Mouse (Mus musculus): ENCODE measurements at regions not wholly inside any gene's neighbourhood (a gene's known extent, or its start where the extent isn't known, plus 50 kb on each side); places are given as distances from the start of the nearest gene placed in this dataset.

DNA sequence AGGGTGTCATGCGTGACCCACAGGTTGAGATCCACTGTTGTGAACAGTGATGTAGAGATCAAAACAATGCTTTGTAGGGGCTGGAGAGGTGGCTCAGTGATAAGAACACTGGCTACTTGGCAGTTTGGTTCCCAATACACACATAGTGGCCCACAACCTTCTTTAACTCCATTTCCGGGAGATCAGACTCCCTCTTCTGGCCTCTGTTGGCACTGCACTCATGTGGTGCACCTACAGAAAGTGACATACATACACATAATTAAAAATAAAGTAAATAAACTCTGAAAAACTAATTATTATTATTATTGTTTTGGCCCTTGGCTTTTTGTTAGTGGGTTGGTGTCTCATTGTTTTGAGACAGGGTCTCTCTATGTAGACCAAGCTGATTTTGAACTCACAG, 523.2 kb upstream of the Tmem132c start:
- no peak overlapping the region for H3K4me2 ChIP-seq (ENCODE audit: low read depth, low read length)
- WGBS = 98% methylated on average over 2 of the region's 2 CpGs
- H3K27me3 ChIP-seq (ENCODE audit: control insufficient read depth, insufficient read depth, low read length) = no peaks in the 10 kb centered on the region
- H3K9ac ChIP-seq (replicated peaks; ENCODE audit: low read depth, low read length) = no peak overlapping the region
- H3K27ac ChIP-seq (ENCODE audit: low read depth, low read length) = no peak overlapping the region
- no peaks in the 10 kb centered on the region for H3K9me3 ChIP-seq (ENCODE audit: control insufficient read depth, low read length)
- no peak overlapping the region for H3K4me3 ChIP-seq (ENCODE audit: low read depth, low read length)
- no peaks in the 10 kb centered on the region for H3K4me1 ChIP-seq (ENCODE audit: control insufficient read depth, insufficient read depth, low read length)
- no peak for ATAC-seq (ENCODE audit: low read depth)
- H3K36me3 ChIP-seq (ENCODE audit: control insufficient read depth, insufficient read depth, low read length) = no peaks in the 10 kb centered on the region

- WGBS = 94% methylated on average over 2 of the region's 2 CpGs
- no peak overlapping the region for H3K9ac ChIP-seq (replicated peaks; ENCODE audit: low read depth, low read length)
- no peaks in the 10 kb centered on the region for H3K4me1 ChIP-seq (ENCODE audit: control insufficient read depth, insufficient read depth, low read length)
- H3K9me3 ChIP-seq (ENCODE audit: control insufficient read depth, low read length) = no peaks in the 10 kb centered on the region
- no peak overlapping the region for H3K27ac ChIP-seq (ENCODE audit: low read depth, low read length)
- no peaks in the 10 kb centered on the region for H3K27me3 ChIP-seq (ENCODE audit: control insufficient read depth, insufficient read depth, low read length)
- no peaks in the 10 kb centered on the region for H3K36me3 ChIP-seq (ENCODE audit: control insufficient read depth, insufficient read depth, low read length)
- no peak overlapping the region for H3K4me2 ChIP-seq (ENCODE audit: low read depth, low read length)
- H3K4me3 ChIP-seq (ENCODE audit: low read depth, low read length) = no peak overlapping the region
- no peak for ATAC-seq (ENCODE audit: low read depth)
These were observed 520.3 kb upstream of the Tmem132c start for GRCm38 (mm10) chr5:126721300-126721699.

- no peak for ATAC-seq (ENCODE audit: low read depth)
- no peaks in the 10 kb centered on the region for H3K4me1 ChIP-seq (ENCODE audit: control insufficient read depth, insufficient read depth, low read length)
- no peak overlapping the region for H3K4me2 ChIP-seq (ENCODE audit: low read depth, low read length)
- no peak overlapping the region for H3K27ac ChIP-seq (ENCODE audit: low read depth, low read length)
- H3K36me3 ChIP-seq (ENCODE audit: control insufficient read depth, insufficient read depth, low read length) = no peaks in the 10 kb centered on the region
- no peak overlapping the region for H3K9ac ChIP-seq (replicated peaks; ENCODE audit: low read depth, low read length)
- 71% methylated on average over 10 of the region's 10 CpGs for WGBS
- no peaks in the 10 kb centered on the region for H3K27me3 ChIP-seq (ENCODE audit: control insufficient read depth, insufficient read depth, low read length)
- H3K4me3 ChIP-seq (ENCODE audit: low read depth, low read length) = no peak overlapping the region
- no peaks in the 10 kb centered on the region for H3K9me3 ChIP-seq (ENCODE audit: control insufficient read depth, low read length)
These were observed 518.0 kb upstream of the Tmem132c start for GRCm38 (mm10) chr5:126723304-126724295.

- no peak for ATAC-seq (ENCODE audit: low read depth)
- Histone ChIP-seq H3K9ac (replicated peaks; ENCODE audit: low read depth, low read length) (no peak overlapping the region), H3K4me1 (ENCODE audit: control insufficient read depth, insufficient read depth, low read length) (no peaks in the 10 kb centered on the region), H3K4me2 (ENCODE audit: low read depth, low read length) (no peak overlapping the region), H3K4me3 (ENCODE audit: low read depth, low read length) (no peak overlapping the region), H3K27ac (ENCODE audit: low read depth, low read length) (no peak overlapping the region), H3K9me3 (ENCODE audit: control insufficient read depth, low read length) (no peaks in the 10 kb centered on the region), H3K27me3 (ENCODE audit: control insufficient read depth, insufficient read depth, low read length) (no peaks in the 10 kb centered on the region), H3K36me3 (ENCODE audit: control insufficient read depth, insufficient read depth, low read length) (no peaks in the 10 kb centered on the region)
- 87% methylated on average over 9 of the region's 9 CpGs for WGBS
These were observed 517.3 kb upstream of the Tmem132c start for GRCm38 (mm10) chr5:126724329-126724728.

DNA sequence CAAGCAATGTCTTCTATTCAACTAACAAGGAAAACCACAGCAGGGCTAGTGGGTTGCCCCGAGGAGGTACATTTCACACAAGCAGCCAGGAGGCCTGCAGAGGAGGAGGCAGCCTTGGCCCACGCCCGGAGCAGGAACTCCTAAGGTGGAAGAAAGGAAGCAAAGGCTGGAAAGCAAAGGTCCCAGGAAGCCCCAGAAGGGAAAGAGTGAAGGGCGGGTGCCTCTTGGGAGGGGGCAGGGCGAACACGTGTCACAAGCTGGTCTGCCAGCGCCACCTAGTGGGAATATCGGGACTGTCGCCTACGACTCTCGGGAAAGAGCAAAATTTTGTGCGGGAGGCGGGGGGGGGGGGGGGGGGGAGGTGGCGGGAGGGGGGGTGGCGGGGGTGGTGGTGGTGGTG, 508.1 kb upstream of the Tmem132c start:
- Histone ChIP-seq H3K4me3 (ENCODE audit: low read depth, low read length) (peak overlapping the region; percentile 21; the same call in 1 of the 2 replicates), H3K4me1 (ENCODE audit: control insufficient read depth, insufficient read depth, low read length) (no peaks in the 10 kb centered on the region), H3K9me3 (ENCODE audit: control insufficient read depth, low read length) (no peaks in the 10 kb centered on the region), H3K9ac (replicated peaks; ENCODE audit: low read depth, low read length) (peak overlapping the region; percentile 18; the same call in 1 of the 2 replicates), H3K36me3 (ENCODE audit: control insufficient read depth, insufficient read depth, low read length) (no peaks in the 10 kb centered on the region), H3K27ac (ENCODE audit: low read depth, low read length) (peak overlapping the region; percentile 56; the same call in 1 of the 2 replicates), H3K27me3 (ENCODE audit: control insufficient read depth, insufficient read depth, low read length) (no peaks in the 10 kb centered on the region), H3K4me2 (ENCODE audit: low read depth, low read length) (peak overlapping the region; percentile 38)
- no peak for ATAC-seq (ENCODE audit: low read depth)
- WGBS = 3% methylated on average over 7 of the region's 15 CpGs

GRCm38 (mm10) chr5:126735733-126736132, 505.9 kb upstream of the Tmem132c start:
- no peak overlapping the region for H3K9ac ChIP-seq (replicated peaks; ENCODE audit: low read depth, low read length)
- H3K4me2 ChIP-seq (ENCODE audit: low read depth, low read length) = no peak overlapping the region
- no peaks in the 10 kb centered on the region for H3K9me3 ChIP-seq (ENCODE audit: control insufficient read depth, low read length)
- H3K27me3 ChIP-seq (ENCODE audit: control insufficient read depth, insufficient read depth, low read length) = no peaks in the 10 kb centered on the region
- no peaks in the 10 kb centered on the region for H3K36me3 ChIP-seq (ENCODE audit: control insufficient read depth, insufficient read depth, low read length)
- H3K4me1 ChIP-seq (ENCODE audit: control insufficient read depth, insufficient read depth, low read length) = no peaks in the 10 kb centered on the region
- H3K27ac ChIP-seq (ENCODE audit: low read depth, low read length) = no peak overlapping the region
- ATAC-seq (ENCODE audit: low read depth) = no peak
- no peak overlapping the region for H3K4me3 ChIP-seq (ENCODE audit: low read depth, low read length)

- Histone ChIP-seq H3K4me3 (ENCODE audit: low read depth, low read length) (no peak overlapping the region), H3K9ac (replicated peaks; ENCODE audit: low read depth, low read length) (no peak overlapping the region), H3K27ac (ENCODE audit: low read depth, low read length) (no peak overlapping the region), H3K9me3 (ENCODE audit: control insufficient read depth, low read length) (no peaks in the 10 kb centered on the region), H3K27me3 (ENCODE audit: control insufficient read depth, insufficient read depth, low read length) (no peaks in the 10 kb centered on the region), H3K4me1 (ENCODE audit: control insufficient read depth, insufficient read depth, low read length) (no peaks in the 10 kb centered on the region), H3K4me2 (ENCODE audit: low read depth, low read length) (no peak overlapping the region), H3K36me3 (ENCODE audit: control insufficient read depth, insufficient read depth, low read length) (no peaks in the 10 kb centered on the region)
- WGBS = 70% methylated on average over 4 of the region's 4 CpGs
- no peak for ATAC-seq (ENCODE audit: low read depth)
These were observed 503.9 kb upstream of the Tmem132c start for GRCm38 (mm10) chr5:126737681-126738080.

DNA sequence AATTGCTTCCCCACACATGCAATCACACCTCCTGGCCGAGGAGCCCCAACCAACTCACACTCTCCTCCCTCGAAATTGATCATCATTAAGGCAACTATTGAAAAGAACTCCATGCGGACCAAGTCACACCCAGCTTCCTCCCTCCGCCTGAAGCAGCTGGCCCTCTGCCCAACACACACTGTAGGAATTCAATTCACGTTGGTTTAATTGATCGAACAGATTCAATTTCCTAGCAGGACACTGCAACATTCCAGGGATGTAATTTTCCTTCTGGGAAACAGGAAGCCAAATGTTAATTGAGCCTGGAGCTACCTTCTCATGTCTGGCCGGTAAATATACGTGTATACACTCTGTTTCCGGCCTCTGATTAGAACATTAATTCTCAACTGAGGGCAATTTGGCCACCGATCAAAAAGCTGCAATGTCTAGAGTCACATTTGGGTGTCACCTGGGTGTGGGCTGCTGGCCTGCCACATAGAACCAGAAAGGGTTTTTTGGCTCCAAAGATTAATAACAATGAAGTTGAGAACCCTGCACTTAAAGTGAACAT, 500.7 kb upstream of the Tmem132c start:
- H3K4me1 ChIP-seq (ENCODE audit: control insufficient read depth, insufficient read depth, low read length) = no peaks in the 10 kb centered on the region
- no peak for ATAC-seq (ENCODE audit: low read depth)
- no peaks in the 10 kb centered on the region; the same call in 1 of the 2 replicates for H3K9me3 ChIP-seq (ENCODE audit: control insufficient read depth, low read length)
- H3K4me2 ChIP-seq (ENCODE audit: low read depth, low read length) = no peak overlapping the region
- no peak overlapping the region for H3K9ac ChIP-seq (replicated peaks; ENCODE audit: low read depth, low read length)
- H3K4me3 ChIP-seq (ENCODE audit: low read depth, low read length) = no peak overlapping the region
- WGBS = 28% methylated on average over 10 of the region's 10 CpGs
- H3K36me3 ChIP-seq (ENCODE audit: control insufficient read depth, insufficient read depth, low read length) = no peaks in the 10 kb centered on the region
- no peaks in the 10 kb centered on the region for H3K27me3 ChIP-seq (ENCODE audit: control insufficient read depth, insufficient read depth, low read length)
- H3K27ac ChIP-seq (ENCODE audit: low read depth, low read length) = no peak overlapping the region

DNA sequence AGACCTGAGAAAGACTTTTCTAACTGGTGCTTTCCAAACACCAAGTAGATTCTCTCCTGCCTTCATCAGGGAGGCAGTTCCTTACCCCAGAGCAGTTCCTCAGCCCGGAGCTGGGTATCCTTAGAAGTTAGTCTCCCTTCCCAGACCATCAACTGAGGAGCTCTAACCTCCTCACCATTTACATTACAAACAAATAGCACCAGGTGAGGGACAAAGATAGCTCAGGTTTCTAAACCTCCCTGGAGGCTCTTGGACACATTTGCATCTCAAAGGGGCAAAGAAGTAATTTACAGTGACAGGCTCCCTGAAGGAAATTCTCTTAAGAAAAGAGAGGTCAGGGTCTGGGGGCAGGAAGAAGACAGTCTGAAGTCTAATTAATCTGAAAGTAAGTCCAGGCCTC, 486.5 kb upstream of the Tmem132c start:
- no peak overlapping the region for H3K27ac ChIP-seq (ENCODE audit: low read depth, low read length)
- WGBS = 23% methylated on average over 1 of the region's 1 CpGs
- H3K4me1 ChIP-seq (ENCODE audit: control insufficient read depth, insufficient read depth, low read length) = no peaks in the 10 kb centered on the region
- H3K9me3 ChIP-seq (ENCODE audit: control insufficient read depth, low read length) = no peaks in the 10 kb centered on the region
- H3K9ac ChIP-seq (replicated peaks; ENCODE audit: low read depth, low read length) = no peak overlapping the region
- H3K36me3 ChIP-seq (ENCODE audit: control insufficient read depth, insufficient read depth, low read length) = no peaks in the 10 kb centered on the region
- H3K27me3 ChIP-seq (ENCODE audit: control insufficient read depth, insufficient read depth, low read length) = no peaks in the 10 kb centered on the region
- no peak overlapping the region for H3K4me2 ChIP-seq (ENCODE audit: low read depth, low read length)
- ATAC-seq (ENCODE audit: low read depth) = no peak
- no peak overlapping the region for H3K4me3 ChIP-seq (ENCODE audit: low read depth, low read length)
